Mouse (Mus musculus): ENCODE measurements at regions not wholly inside any gene's neighbourhood (a gene's known extent, or its start where the extent isn't known, plus 50 kb on each side); places are given as distances from the start of the nearest gene placed in this dataset.

- no peak for TF ChIP-seq CTCF (IDR thresholded peaks at IDR 0.05; ENCODE audit: low read depth)
- TF ChIP-seq EP300 (IDR thresholded peaks at IDR 0.05; ENCODE audit: low read depth), result no peak
Observed at GRCm38 (mm10) chr2:105454353-105454752, 55.2 kb upstream of the Rcn1 start.
